12 mouse cellular contexts compared by ENCODE assay signal in genomic region chr2:14342309-14342839, GRCm38 (mm10). TPM values are rescaled to one million over a fixed set of nuclear protein-coding genes. Genes with fewer than 3 reads are reported as not detected.
DNase-seq lines count a peak whose midpoint lies in the region; ATAC-seq and TF ChIP-seq lines count a peak whose summit lies in the region.
"Had no signal": no experiment of that assay in that cellular context is flagged by ENCODE, and none has a peak within 500 bp of the region (broad histone marks: within the 10 kb centered on the region; RNA-seq: fewer than 3 reads in every experiment).

No protein-coding gene starts in this region.

- H3K27me3 ChIP-seq in embryonic facial prominence, embryonic 14.5 days (replicated peaks; ENCODE audit: control insufficient read depth, insufficient read depth, low read length) = no peaks in the 10 kb centered on the region
- H3K27me3 ChIP-seq in embryonic facial prominence, embryonic 10.5 days (replicated peaks; ENCODE audit: low read depth, poor library complexity, severe bottlenecking) = no peaks in the 10 kb centered on the region
- no peaks in the 10 kb centered on the region for H3K27me3 ChIP-seq in kidney, postnatal 0 days (ENCODE audit: insufficient read depth, low read length)
- no peaks in the 10 kb centered on the region for H3K27me3 ChIP-seq in CH12.LX (replicated peaks)
- H3K27me3 ChIP-seq: neural tube, embryonic 13.5 days had no signal

- no peak for TF ChIP-seq RAD21 in CH12.LX (IDR thresholded peaks at IDR 0.05; ENCODE audit: low read depth, low read length)

- no peak overlapping the region for H3K9ac ChIP-seq in embryonic facial prominence, embryonic 14.5 days (ENCODE audit: low read depth, low read length)
- no peak overlapping the region for H3K9ac ChIP-seq in kidney, postnatal 0 days (ENCODE audit: low read depth, low read length)
- H3K9ac ChIP-seq in CH12.LX (ENCODE audit: insufficient read depth, low read depth) = no peak overlapping the region
- H3K9ac ChIP-seq: neural tube, embryonic 13.5 days had no signal

- no peaks in the 10 kb centered on the region for H3K79me2 ChIP-seq in CH12.LX (replicated peaks; ENCODE audit: control insufficient read depth, extremely low read depth, insufficient read depth, poor library complexity, severe bottlenecking)

- H3K4me2 ChIP-seq in embryonic facial prominence, embryonic 14.5 days (ENCODE audit: low read depth, low read length) = no peak overlapping the region
- H3K4me2 ChIP-seq in kidney, postnatal 0 days (ENCODE audit: low read length) = no peak overlapping the region
- no peak overlapping the region for H3K4me2 ChIP-seq in CH12.LX (ENCODE audit: insufficient read depth, low read depth, poor library complexity, severe bottlenecking)
- H3K4me2 ChIP-seq: neural tube, embryonic 13.5 days had no signal

- in situ Hi-C loops in CH12.LX (cut with MboI; ENCODE audit: low pct_ligation_motif_present, low pct_unique_long_range_greater_than_20kb, low sequenced_read_pairs) = no loop called here

- H3K27ac ChIP-seq in embryonic facial prominence, embryonic 14.5 days (replicated peaks; ENCODE audit: low read depth, low read length) = no peak overlapping the region
- H3K27ac ChIP-seq in embryonic facial prominence, embryonic 10.5 days (replicated peaks) = no peak overlapping the region
- H3K27ac ChIP-seq in kidney, postnatal 0 days = peak overlapping the region; percentile 60
- H3K27ac ChIP-seq in CH12.LX (ENCODE audit: insufficient read depth, low read depth) = no peak overlapping the region
- H3K27ac ChIP-seq: macrophage; neural tube, embryonic 13.5 days had no signal

- H3K4me3 ChIP-seq in embryonic facial prominence, embryonic 14.5 days (ENCODE audit: low read depth, low read length) = no peak overlapping the region
- H3K4me3 ChIP-seq in embryonic facial prominence, embryonic 10.5 days = no peak overlapping the region
- H3K4me3 ChIP-seq in kidney, postnatal 0 days (replicated peaks; ENCODE audit: low read depth, low read length) = no peak overlapping the region
- no peak overlapping the region for H3K4me3 ChIP-seq in CH12.LX (replicated peaks in 1 of 3; ENCODE audit: low read depth in 2 of 3, low read length in 2 of 3, poor library complexity in 1 of 3)
- H3K4me3 ChIP-seq: neural tube, embryonic 13.5 days had no signal

- H3K36me3 ChIP-seq in embryonic facial prominence, embryonic 14.5 days (ENCODE audit: control insufficient read depth, insufficient read depth, low read length) = no peaks in the 10 kb centered on the region
- no peaks in the 10 kb centered on the region for H3K36me3 ChIP-seq in embryonic facial prominence, embryonic 10.5 days (replicated peaks)
- H3K36me3 ChIP-seq in kidney, postnatal 0 days (ENCODE audit: insufficient read depth, low read length) = no peaks in the 10 kb centered on the region
- no peaks in the 10 kb centered on the region for H3K36me3 ChIP-seq in CH12.LX (replicated peaks in 1 of 2; ENCODE audit: control insufficient read depth in 1 of 2, insufficient read depth in 1 of 2, low read length in 1 of 2)
- H3K36me3 ChIP-seq: neural tube, embryonic 13.5 days had no signal

- dilution Hi-C loops in CH12.LX (cut with MboI; ENCODE audit: extremely low pct_ligation_motif_present, extremely low pct_unique_long_range_greater_than_20kb, low sequenced_read_pairs) = no loop called here

- TF ChIP-seq CTCF in kidney, postnatal 0 days (IDR thresholded peaks at IDR 0.05; ENCODE audit: low read depth) = no peak
- no peak for TF ChIP-seq CTCF in CH12.LX (conservative IDR thresholded peaks at IDR 0.05 in 1 of 2, IDR thresholded peaks at IDR 0.05 in 1 of 2; ENCODE audit: low read depth in 2 of 2, low read length in 2 of 2)

- H3K4me1 ChIP-seq in embryonic facial prominence, embryonic 14.5 days (ENCODE audit: control insufficient read depth, insufficient read depth, low read length) = no peaks in the 10 kb centered on the region
- no peaks in the 10 kb centered on the region for H3K4me1 ChIP-seq in embryonic facial prominence, embryonic 10.5 days
- H3K4me1 ChIP-seq in kidney, postnatal 0 days (replicated peaks; ENCODE audit: insufficient read depth, low read length) = no peaks in the 10 kb centered on the region
- H3K4me1 ChIP-seq in CH12.LX (ENCODE audit: control insufficient read depth in 1 of 2, insufficient read depth in 2 of 2) = no peaks in the 10 kb centered on the region
- H3K4me1 ChIP-seq: neural tube, embryonic 13.5 days had no signal

- 90% methylated on average over 8 of the region's 8 CpGs for WGBS in embryonic facial prominence, embryonic 14.5 days
- 89% methylated on average over 8 of the region's 8 CpGs for WGBS in embryonic facial prominence, embryonic 10.5 days
- WGBS in kidney, postnatal 0 days = 79% methylated on average over 8 of the region's 8 CpGs

- DNase-seq in embryonic facial prominence, embryonic 14.5 days (ENCODE audit: low spot score) = peak; percentile 3
- no peak for DNase-seq in embryonic facial prominence, embryonic 10.5 days (ENCODE audit: low spot score)
- DNase-seq in kidney, postnatal 0 days (ENCODE audit: low spot score) = peak; percentile 44
- DNase-seq in kidney, adult 18-20 months = no peak
- no peak for DNase-seq in CH12.LX (ENCODE audit: extremely low read depth)
- DNase-seq in lung, postnatal 10 days = peak; percentile 38
- no peak for DNase-seq in adipocyte (ENCODE audit: low spot score)
- no peak for DNase-seq in frontal cortex, postnatal 25 days (ENCODE audit: low spot score in 2 of 2)
- DNase-seq: B cell, adult 2 months had no signal

- TF ChIP-seq EP300 in CH12.LX (IDR thresholded peaks at IDR 0.05; ENCODE audit: low read length) = no peak

- TF ChIP-seq POLR2A in CH12.LX (IDR thresholded peaks at IDR 0.05; ENCODE audit: low read depth, low read length) = no peak

- H3K9me3 ChIP-seq in embryonic facial prominence, embryonic 14.5 days (ENCODE audit: control insufficient read depth, low read length) = no peaks in the 10 kb centered on the region
- H3K9me3 ChIP-seq in embryonic facial prominence, embryonic 10.5 days = no peaks in the 10 kb centered on the region
- no peaks in the 10 kb centered on the region for H3K9me3 ChIP-seq in kidney, postnatal 0 days (replicated peaks; ENCODE audit: low read length)
- no peaks in the 10 kb centered on the region for H3K9me3 ChIP-seq in CH12.LX (replicated peaks; ENCODE audit: low read length)
- H3K9me3 ChIP-seq: neural tube, embryonic 13.5 days had no signal

- no peak for ATAC-seq in embryonic facial prominence, embryonic 14.5 days (ENCODE audit: low read depth)
- no peak for ATAC-seq in kidney, postnatal 0 days (replicated peaks; ENCODE audit: low FRiP score, low read depth)
- ATAC-seq: intestine, postnatal 0 days had no signal

TF ChIP-seq in CH12.LX, 34 proteins besides CTCF, POLR2A, EP300 and RAD21:
- TF ChIP-seq BHLHE40 (IDR thresholded peaks at IDR 0.05; ENCODE audit: low read depth, low read length) (peak; percentile 46; the same call in 1 of the 2 replicates), POLR2AphosphoS2 (IDR thresholded peaks at IDR 0.05; ENCODE audit: low read depth, low read length) (no peak)
TF ChIP-seq in CH12.LX: peak in this region for 1.

RNA-seq across cellular contexts. Expression of gene Slc39a12, which starts 45.7 kb away (rescaled TPM):
- 0.34 and 0.36 TPM in 2 replicates for polyA plus RNA-seq in embryonic facial prominence, embryonic 14.5 days (2014; fragmentation: Nextera tagmentation; extraction: Ambion mirVana)
- polyA plus RNA-seq in embryonic facial prominence, embryonic 10.5 days (2016; fragmentation: Nextera tagmentation; extraction: Ambion mirVana) = 0.09 TPM in 1 of 2 replicates, not detected in the other
- 0.05 TPM in 1 of 2 replicates, not detected in the other for polyA plus RNA-seq in kidney, postnatal 0 days (2015; fragmentation: Nextera tagmentation; extraction: Ambion mirVana)
- total RNA-seq in CH12.LX (2012; rRNA removed) = not detected in 2 replicates
- total RNA-seq in CH12.LX (2014; rRNA removed) = not detected in 2 replicates
- not detected in 2 replicates for polyA plus RNA-seq in CH12.LX (2012; ENCODE audit: insufficient read length, low read depth)
- polyA plus RNA-seq: intestine, postnatal 0 days had no signal

Comparison
In these comparisons a context has a peak if more than half of its experiments do, and no peak if none do; other contexts are left out.
1. DNase-seq: peak in embryonic facial prominence, embryonic 14.5 days (single experiment), kidney, postnatal 0 days (single experiment) and lung, postnatal 10 days (single experiment); none in embryonic facial prominence, embryonic 10.5 days (single experiment), kidney, adult 18-20 months (single experiment), CH12.LX (single experiment), adipocyte (single experiment) and frontal cortex, postnatal 25 days (0 of 2).